Mouse (Mus musculus) spleen, postnatal 10 days (tissue): Measurements from ENCODE around the gene Ier3.

ENCODE experiments used
- DNase-seq, 2 experiments: peaks; one replicate each; pipeline ENCODE4 v3.0.0; 2021 to 2022; ENCODE audit warnings: low spot score in 2 of 2

Ier3 gene

DNA sequence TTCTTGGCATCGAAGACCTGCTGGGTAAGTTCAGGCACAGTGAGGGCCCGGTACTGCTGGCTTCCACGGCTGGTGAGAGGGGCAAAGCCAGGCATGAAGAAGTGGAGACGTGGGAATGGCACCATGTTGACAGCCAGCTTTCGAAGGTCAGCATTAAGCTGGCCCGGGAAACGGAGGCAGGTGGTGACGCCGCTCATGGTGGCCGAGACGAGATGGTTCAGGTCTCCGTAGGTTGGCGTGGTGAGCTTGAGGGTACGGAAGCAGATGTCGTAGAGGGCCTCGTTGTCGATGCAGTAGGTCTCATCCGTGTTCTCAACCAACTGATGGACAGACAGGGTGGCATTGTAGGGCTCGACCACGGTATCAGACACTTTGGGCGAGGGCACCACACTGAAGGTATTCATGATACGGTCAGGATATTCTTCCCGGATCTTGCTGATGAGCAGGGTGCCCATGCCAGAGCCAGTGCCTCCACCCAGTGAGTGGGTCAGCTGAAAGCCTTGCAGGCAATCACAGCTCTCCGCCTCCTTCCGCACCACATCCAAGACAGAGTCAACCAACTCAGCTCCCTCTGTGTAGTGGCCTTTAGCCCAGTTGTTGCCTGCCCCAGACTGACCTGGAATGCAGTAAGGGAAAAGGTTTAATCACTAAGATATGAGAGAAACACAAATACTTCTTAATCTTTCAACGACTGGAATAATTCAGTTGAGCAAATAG, 14.1 kb downstream of the Ier3 start:
- peak in 1 of 2 experiments; percentile 32 for DNase-seq

GRCm38 (mm10) chr17:35836178-35836965, 14.9 kb downstream of the Ier3 start:
- peak; percentile 83 to 88 for DNase-seq

GRCm38 (mm10) chr17:35836991-35837422, 15.5 kb downstream of the Ier3 start:
- DNase-seq, result peak; percentile 84 to 89

DNA sequence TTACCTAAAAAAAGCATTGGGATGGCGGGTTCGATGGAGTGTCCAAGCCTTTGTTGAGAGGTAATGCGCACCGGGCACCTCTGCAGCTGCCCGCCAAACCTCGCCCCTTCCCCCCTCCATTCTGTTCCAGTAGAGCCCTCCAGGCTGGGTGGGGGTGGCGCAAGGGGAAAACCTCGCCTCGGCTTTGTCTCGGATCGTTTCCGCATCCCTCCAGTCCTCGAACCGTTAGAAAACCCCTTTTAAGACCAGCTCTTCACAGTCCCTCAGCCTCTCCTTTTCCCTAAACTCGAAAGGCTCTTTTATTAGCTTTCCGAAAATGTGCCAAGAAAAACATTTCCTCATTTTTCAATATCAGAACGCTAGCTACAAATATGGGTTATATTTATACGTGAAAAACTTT, 16.0 kb downstream of the Ier3 start:
- DNase-seq, result peak; percentile 63 to 69

DNA sequence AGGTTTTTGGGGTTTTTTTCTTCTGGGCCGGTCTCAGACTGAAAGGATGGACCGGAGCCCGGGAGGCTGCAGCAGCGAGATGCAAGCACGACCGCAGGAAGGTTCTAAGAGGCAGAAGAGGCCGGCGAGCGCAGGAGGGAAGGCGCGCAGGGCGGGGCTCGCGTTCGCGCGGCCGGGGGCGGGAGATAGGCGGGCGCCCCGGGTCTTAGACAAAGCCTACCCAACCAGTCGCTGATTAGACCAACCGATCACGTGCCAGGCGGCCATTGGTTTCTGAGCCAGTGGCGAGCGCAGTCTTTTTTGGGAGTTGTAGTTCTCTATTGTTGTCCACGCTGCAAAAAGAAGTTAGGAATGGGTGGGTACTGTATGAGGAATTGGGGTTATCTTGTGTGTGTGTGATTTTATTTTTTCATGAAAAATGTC, 16.6 kb downstream of the Ier3 start, which contains the start of gene Tubb5:
Tubb5 (minus strand) TSS at position 185 of the 423 bp plus-strand sequence.
- peak; percentile 92 to 96 for DNase-seq

DNA sequence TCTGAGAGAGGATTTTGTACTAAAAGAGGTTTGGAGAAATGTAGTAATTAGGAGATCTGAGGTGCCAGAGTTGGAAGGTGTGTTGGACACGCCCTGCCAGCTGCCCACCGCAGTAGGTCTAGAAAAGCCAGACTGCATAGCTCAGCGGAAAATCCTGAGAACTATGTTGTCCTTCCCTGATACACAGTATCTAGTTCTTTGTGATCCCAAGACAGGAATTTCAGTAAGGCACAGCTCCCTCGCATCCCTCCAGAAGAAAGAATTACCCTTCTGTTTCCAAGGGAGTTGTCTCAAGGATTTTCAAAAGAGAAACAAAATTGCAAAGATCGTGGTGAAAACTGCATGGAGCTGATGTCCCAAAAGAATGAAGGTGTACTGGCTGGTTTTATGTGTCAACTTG, 17.1 kb downstream of the Ier3 start:
- peak; percentile 43 to 57 for DNase-seq

DNA sequence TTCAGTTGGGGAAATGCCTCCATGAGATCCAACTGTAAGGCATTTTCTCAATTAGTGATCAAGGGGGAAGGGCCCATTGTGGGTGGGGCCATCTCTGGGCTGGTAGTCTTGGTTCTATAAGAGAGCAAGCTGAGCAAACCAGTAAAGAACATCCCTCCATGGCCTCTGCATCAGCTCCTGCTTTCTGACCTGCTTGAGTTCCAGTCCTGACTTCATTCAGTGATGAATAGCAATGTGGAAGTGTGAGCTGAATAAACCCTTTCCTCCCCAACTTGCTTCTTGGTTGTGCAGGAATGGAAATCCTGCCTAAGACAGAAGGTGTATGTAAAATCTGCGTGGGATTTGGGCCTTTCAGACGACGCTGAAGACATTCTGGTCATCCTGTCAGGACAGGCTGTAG, 17.5 kb downstream of the Ier3 start:
- peak; percentile 54 to 65 for DNase-seq

DNA sequence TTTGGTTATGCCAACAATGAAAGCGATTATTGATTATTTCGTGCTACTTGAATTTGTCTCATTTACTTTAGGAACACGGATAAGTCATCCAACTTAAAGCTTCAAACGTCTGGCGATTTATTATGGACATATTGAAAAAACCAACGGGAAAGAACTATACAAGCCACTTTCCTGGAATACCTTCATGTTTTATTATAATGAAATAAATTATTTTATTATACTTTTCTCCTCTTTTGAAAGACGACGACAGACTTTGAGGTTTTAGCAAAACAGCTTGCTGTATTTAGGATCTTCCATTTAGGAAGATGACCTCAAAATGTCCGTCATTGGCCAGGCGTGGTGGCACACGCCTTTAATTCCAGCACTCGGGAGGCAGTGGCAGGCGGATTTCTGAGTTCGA, 19.1 kb downstream of the Ier3 start:
- no peak for DNase-seq

DNA sequence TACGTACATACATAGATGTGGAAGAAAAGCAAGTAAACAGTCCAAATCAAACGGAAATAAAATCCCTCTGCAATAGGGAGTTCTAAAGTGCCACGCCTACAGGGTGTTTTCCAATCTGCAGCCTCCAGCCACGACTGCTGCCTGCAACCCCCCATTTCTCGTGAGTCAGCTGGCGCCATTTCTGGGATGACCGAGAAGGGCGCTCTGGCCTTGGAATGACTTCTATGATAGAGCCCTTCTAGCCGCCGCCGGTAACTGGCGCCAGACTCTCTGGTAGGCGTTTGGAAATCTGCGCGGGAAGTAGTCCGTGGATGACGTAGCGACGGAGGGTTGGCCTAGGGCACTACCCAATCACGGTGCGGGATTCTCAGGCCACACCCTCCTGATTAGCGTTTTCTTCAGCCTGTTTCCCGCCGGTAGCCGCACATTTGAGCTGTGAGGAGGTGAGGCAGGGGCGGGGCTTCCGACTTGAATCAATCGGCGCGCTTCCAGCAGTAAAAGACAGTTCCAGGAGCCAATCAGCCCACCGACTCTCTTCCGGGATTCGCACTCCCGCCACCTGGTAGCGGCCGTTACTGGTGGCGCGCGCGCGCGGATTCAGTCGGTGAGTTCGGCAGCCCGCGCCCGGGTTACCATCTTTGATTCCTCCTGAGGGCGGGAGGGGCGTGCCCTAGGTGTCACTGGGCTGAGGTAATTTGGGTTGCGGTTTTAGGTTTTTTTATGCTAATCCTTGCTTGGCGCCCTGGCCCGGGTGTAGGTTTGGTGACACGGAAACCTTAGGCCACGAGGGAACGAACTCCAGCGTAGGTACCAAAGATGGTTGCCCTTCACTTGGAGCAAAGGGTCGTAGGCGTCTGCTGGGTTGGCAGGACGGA, 19.8 kb downstream of the Ier3 start, which contains the start of gene Mdc1:
Mdc1 (plus strand) TSS at position 440 of the 875 bp plus-strand sequence.
- DNase-seq, result peak; percentile 97 to 99

DNA sequence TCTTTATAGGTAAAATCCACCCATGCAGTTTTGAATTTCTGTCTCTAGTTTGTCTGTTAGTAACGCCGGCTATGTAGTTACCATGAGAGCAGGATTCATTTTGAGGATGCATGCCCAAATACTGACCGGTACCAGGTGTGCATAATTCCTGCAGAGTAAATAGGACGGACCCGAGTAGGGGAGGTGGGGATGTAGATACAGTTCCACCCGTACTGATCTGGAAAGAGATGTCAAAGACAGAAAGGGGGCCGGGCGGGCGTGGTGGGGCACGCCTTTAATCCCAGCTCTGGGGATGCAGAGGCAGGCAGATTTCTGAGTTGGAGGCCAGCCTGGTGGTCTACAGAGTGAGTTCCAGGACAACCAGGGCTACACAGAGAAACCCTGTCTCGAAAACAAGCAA, 20.5 kb downstream of the Ier3 start:
- DNase-seq, result peak; percentile 49

DNA sequence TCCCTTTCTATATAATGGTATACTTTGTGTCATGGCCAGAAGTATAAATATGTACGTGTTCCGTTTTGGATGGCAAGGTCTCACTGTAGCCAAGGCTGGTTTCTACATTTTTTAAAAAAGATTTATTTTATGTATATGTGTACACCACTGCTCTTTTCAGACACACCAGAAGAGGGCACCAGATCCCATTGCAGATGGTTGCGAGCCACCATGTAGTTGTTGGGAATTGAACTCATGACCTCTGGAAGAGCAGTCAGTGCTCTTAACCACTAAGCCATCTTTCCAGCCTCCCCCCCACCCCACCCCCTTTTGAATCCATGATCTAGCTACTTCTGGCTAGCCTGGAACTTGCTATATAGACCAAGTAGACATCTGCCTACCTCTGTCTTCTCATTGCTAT, 22.0 kb downstream of the Ier3 start:
- no peak for DNase-seq

GRCm38 (mm10) chr17:35848112-35848511, 26.6 kb downstream of the Ier3 start:
- DNase-seq, result no peak

GRCm38 (mm10) chr17:35850974-35851373, 29.5 kb downstream of the Ier3 start:
- DNase-seq, result no peak

GRCm38 (mm10) chr17:35859371-35859770, 37.9 kb downstream of the Ier3 start:
- no peak for DNase-seq

DNA sequence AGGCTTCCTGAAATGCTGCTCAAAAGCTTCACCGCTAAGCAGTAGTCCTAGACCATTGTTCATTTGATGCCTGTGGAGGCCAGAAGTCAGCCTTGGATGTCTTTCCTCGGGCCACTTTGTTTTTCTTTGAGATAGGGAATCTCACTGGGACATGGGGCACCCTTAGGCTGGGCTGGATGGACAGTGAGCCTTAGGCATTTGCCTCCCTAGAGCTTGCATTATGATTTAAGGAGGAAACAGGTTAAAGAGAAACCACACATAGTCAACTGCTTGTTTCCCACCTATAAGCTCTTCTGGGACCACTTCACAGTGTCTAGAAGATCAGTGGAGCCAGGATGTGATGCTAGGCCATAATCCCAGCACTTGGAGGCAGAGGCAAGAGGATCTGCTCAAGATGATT, 38.4 kb downstream of the Ier3 start:
- DNase-seq, result no peak

- DNase-seq, result no peak
Measured at GRCm38 (mm10) chr17:35860831-35861197, 39.3 kb downstream of the Ier3 start.

GRCm38 (mm10) chr17:35861198-35861857, 39.8 kb downstream of the Ier3 start, which contains the start of gene Nrm:
Gene Nrm, plus strand, starts transcription at chr17:35861318.
- peak; percentile 89 to 94 for DNase-seq

DNA sequence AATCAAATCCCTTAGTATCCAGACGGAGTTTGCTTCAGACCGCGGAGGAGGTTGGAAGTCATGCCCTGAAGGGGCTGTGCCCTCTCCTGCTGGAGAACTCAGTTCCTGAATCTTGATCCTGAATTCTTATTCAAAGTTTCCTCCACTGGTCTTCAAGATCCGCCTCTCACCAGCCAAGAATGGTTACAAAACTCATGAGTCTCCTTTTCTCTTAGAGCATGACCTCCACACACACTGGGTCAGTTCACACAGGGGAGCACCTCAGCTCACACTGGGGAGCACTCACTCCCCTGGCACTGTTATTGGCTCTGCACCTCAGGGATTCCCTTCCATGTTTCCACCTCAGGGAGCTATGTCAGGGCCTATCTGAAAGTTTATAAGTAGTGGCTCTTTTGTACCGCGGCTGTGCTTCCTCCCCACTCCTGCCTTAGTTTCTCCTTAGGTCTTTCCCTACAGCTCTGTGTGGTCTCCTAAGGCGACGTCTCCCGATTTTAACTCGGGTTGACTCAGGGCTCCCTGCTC, 43.4 kb downstream of the Ier3 start:
- DNase-seq, result no peak

DNA sequence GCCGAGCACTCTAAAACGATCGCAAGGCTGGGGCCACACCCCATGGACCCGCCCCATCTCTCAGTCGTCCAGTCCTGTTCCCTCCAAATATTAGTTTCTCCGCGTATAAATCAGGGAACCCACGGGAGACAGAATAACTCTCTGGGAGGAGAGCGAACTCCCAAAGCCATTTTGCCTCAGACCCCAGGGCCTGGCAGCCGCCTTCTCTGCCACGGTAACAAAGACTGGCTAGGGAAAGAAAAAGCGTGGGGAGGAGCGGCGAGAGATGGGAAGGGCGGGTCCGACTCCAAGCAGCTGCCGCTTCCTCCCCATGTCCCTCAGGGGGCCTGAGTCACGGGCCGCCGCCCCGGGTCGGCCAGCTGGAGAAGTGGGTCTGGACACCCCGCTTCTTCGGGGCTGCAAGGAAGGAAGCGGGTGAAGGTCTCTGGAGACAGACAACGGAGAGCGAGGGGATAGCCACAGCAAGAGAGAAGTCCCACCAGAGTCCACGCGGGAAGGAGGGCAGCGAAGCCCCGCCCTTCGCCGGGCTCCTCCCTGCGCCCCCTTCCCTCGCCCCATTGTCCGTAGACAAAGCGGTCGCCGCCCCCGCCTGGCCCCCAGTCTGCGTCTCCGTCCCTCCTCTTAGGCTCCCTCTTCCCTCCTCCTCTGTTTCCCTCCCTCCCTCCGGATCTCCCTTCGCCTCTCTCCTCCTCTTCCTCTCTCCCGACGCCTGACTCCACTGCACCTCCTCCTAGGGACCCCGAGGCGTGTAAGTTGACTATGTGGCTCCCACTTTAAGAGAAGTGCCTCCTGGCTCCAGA, 44.2 kb downstream of the Ier3 start, which contains the start of gene Ppp1r18:
Ppp1r18 (plus strand) TSS at position 113 of the 800 bp plus-strand sequence.
- peak; percentile 60 to 74 for DNase-seq

GRCm38 (mm10) chr17:35866281-35866831, 44.9 kb downstream of the Ier3 start:
- peak in 1 of 2 experiments; percentile 58 for DNase-seq
